Mouse (Mus musculus) spleen, postnatal 36 days (tissue): Measurements from ENCODE around the gene Ryr1.

Source experiments
- DNase-seq, 2 experiments: peaks; one replicate each; pipeline ENCODE4 v3.0.0; 2022; ENCODE audit warnings: low spot score in 2 of 2, mixed read lengths in 1 of 2

Gene Ryr1

DNA sequence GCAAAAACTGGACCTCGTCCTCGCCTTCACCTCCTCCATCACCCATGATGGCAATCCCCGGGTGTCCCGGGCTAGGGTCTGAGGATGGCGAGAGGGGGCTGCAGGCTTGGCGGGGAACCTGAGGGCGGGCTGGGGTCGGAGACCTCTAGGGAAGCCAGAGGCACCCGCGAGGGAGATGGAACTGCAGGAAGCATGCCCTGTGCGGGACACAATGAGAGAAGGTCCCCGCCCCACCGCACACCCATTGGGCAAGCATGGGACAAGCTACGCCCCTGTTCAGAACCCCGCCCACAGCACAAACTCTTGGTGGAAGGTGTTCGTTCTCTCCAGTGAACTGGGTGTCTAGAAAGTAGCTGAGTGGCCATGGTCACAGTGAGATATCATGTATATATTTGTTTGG, at the start of gene Ryr1:
Gene Ryr1 (minus strand): TSS at position 210 of the 400 bp plus-strand sequence.
- peak; percentile 35 to 46 for DNase-seq

DNA sequence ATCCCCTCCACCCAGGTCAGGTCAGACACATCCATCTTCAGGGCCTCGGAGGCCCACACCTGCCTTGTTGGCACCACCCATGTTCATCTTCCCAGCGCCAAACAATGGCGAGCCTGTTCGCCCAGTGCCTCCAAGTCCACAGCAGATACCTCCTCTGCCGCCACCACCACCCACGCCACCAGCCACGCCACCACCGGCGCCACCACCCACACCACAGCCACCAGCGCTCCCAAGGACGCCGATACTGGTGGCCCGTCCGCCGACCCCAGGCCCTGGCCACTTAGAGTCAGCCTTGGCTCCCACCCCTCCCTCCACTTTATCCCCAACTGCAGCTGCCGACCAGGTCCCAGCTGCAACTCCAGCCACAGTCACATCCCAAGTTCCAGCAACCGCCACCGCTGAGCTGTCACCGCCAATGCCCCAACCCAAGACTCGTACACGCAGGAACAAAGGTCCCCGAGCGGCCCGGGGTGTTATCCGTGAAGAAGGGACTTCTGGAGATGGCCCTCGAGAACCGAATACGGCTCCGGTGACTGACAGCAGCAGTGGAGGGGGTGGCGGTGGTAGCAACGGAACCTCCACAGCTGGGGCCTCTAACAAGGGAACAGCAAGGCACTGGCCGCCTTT, 47.5 kb upstream of the Ryr1 start:
- no peak for DNase-seq

DNA sequence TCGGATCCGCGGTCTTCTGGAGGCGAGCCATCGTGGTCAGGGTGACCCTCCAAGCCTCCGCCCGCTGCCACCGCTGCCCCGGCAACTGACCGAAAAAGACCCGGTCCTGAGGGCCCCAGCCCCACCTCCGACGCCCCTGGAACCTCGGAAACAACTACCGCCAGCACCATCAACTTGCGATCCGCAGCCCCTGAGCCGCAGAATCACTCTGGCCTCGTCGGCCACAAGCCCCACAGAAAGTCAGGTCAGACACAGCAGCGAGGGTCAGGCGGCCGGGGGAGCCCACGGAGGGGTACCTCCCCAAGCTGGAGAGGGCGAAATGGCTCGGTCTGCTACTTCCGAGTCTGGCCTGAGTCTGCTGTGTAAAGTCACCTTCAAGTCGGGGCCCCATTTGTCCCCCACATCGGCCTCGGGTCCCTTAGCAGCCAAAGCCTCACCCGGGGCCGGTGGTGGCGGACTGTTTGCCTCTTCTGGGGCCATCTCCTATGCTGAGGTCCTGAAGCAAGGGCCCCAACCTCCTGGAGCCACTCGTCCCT, 46.7 kb upstream of the Ryr1 start:
- no peak for DNase-seq

DNA sequence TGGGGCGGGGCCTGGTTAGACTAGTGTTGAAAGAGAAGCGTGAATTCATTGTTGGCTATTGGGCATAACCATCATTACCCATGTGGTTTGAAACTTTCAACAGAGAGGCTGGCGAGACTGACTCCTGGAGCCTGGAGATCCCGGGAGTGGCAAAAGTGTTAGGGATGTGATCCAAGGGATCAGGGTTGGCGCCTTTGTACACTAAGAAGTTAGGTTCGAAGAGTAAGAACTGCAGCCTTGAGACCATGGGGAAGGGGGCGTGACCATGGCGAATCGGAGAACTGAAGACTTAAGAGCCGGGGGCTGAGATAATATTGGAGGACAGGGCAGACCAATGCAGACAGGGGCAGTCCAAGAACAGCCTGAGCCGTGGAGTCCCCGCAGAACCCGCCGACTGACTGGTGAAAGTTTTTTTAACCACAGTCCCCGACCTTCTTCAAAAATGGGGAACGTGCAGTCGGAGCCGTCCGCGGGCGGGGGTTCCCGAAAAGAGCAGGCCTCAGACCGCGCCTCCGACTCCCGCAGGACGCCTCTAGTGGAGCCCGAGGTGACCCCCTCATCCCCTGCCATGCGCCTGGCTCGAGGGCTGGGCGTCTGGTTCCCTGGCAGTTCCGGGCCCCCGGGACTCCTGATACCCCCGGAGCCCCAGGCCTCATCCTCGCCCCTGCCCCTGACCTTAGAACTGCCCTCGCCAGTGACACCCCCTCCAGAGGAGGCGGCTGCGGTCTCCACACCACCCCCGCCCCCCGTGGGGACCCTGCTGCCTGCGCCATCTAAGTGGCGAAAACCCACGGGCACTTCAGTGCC, 46.0 kb upstream of the Ryr1 start:
- DNase-seq = peak; percentile 32 to 35

DNA sequence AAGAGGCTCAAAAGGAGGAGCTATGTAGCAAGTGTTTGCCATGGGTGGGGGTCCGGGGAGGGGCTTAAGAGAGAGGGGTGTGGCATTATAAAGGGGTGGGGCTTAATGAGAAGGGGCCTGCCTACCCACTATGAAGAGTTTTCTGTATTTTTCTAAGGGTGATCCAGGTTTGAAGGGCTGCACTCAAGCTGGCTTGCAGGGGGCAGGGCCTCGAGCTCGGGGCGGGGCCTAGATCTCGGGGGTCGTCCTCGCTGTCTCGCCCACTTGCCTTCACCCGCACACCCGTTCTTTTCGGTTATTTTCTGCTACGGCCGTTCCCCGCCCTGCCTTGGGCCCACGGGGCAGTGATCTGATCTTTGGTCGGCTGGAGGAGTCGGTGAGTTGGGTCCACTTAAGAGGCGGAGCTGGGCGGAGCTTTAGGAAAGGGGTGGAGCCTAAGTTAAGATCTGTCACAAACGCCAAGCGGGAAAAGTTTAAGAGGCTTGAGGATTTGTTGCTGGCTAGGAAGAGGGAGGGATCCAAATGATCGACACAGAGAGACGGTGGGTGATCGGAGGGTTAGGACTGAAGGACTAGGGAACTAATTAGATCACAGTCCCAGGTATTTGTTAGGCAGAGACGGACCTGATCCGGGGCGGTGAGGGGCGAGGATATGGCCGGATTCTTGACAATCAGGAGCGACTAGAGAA, 45.2 kb upstream of the Ryr1 start, which contains the start of the genes Ggn and Spred3:
Gene Ggn (plus strand): TSS at position 145 of the 689 bp plus-strand sequence.
Gene Spred3 (minus strand): TSS at position 346 of the 689 bp plus-strand sequence.
- peak; percentile 41 to 58 for DNase-seq

DNA sequence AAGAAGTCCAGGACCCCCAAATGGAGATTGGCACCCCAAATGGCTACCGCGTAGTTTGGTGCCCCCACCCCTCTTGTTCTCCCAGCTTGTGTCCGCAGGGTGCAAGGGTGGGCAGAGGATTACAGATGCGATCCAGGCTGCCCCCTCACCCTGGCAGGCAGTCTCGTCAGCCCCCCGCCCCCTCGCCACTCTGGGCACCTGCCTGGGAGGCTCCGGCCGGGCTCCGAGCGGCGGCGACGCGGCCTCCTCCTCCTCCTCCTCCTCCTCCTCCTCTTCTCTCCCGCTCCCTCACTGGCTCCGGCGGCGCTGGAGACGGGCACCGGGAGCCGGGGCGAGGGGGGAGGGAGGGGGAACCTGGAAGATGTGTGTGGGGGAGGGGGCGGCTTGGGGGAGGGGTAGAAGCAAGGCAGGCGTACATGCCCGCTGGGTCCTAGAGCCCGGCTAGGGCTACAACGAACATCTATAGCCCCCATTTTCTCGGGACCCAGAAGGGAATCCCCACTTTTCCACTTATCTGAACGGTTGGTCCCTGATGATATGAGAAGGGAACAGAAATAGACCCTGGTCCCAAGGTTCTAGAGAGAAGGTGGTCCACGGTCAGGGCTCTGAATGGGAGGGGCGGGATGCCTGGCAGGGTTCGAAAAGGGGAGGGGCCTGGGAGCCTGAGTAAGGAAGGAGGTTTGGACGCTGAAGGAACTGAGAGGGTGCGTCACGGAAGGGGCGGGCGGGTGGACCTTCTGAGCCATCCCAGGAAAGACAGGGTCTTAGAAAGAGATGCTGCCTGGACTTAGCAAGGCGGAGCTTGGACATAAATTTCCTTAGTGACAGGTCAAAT, 44.5 kb upstream of the Ryr1 start:
- peak; percentile 28 to 41 for DNase-seq

DNA sequence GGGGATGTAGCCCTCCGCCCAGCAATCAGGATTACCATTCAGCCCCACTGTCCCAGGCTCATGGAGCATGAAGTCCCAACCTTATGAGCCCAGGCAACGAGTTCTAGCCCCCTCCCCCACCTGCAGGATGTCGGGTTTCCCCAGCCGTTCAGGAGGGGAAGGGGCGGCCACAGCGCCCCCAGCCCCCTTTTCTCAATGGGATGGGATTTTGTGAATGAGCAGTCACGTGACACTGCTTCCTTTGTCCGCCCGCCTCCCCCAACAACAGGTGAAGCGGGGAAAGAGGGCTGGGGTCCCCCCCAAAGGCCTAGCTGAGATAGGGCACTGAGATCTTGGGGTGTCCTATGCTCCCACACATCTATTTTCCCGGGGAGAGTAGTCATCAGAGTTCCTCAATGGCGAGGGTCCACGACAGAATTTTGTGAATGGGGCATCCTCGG, 43.8 kb upstream of the Ryr1 start:
- DNase-seq = no peak

DNA sequence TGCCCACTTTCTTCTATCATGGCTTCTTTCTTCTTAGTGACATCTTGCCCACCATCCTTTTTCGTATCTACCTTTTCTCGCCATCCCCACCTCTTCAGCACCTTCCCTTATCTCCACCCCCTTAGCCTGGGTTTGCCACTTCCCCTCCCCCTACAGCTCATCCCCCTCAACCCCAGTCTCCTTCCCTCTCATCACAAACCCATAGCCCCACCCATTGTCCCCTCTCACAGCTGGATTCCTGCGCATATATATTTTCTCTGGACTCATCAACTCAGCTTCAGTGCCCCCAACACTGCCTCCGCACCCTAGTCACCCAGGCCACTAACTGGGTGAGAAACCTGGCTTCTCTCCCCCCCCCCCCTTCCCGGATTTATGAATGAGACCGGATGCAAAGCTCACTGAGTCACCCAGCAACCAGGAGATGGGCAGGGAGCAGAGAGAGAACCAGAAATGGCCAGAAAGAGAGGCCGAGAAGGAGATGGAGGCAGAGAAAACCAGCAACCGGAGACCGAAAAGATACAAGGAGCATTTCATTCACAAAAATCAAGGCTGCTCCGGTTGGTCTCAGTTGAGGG, 43.2 kb upstream of the Ryr1 start:
- no peak for DNase-seq

DNA sequence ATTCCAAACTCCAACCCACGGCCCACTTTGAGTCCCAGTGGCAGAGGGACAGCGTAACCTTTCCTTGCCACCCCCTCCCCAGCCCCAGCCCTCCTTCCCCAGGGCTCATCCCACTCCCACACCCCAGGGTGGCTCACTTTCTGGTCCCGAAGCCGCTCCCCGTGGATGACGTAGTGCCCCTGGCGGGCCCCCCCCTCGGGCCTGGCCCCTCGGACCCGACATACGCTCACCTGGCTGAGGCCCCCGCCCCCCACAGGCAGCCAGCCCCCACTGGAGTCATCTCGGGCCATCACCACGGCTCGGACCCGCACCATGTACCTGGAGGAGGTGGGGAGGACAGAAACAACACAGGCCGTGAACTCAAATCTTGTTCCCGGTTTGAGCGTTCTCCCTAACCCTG, 42.7 kb upstream of the Ryr1 start:
- no peak for DNase-seq

DNA sequence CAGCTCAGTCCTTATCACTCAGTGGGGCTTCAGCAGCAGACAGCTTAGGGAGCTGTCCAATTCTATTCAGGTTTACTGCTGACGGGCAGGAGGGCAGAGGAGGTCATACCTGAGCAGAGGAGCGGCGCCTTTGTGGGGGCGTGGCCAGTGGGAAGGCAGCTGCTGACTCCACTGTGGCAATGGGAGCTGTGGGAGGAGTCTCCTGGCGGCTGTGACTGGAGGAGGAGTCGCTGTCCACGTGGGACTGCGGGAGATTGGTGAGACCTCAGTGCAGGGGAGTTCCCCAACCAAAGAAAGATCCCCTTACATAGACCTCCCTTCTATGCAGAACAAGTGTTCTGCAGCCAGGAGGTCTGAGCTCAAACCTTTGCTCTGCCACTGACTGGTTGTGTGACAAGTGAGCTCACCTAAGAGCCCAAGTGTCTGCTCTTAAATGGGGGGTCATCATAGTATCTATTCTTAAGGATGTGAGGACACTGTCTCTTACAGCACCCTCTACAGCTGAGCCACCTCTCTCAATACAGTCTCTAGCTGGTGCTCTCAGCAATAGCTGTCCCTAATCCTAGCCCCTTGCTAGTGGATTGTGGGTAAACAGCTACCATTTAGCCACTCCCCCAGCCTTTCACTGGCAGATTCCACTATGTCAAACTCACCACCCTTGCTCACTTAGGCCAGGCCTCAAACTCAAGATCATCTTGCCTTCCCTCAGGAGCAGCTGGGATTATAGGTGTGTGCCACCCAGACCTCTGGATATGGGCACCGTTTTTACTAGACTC, 38.0 kb upstream of the Ryr1 start:
- peak; percentile 26 to 42 for DNase-seq

DNA sequence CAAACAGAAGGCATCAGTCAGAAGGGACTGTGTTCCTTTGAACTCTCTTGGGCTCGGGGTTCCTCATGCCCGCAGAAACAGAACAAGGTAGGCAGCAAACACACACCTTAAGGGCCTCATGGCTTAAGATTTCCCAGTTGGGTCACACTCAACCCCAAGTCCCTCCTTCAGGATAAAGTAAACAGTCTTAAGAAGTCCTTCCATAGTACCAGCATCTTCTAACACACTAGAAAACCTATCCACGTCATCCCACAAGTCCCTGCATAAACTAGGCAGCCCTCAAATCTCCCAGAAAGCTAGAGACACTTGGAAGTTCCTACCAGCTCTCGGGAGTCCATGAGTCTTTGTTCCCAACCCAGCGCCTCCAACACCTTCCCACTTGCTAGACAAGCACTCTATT, 37.3 kb upstream of the Ryr1 start:
- no peak for DNase-seq

DNA sequence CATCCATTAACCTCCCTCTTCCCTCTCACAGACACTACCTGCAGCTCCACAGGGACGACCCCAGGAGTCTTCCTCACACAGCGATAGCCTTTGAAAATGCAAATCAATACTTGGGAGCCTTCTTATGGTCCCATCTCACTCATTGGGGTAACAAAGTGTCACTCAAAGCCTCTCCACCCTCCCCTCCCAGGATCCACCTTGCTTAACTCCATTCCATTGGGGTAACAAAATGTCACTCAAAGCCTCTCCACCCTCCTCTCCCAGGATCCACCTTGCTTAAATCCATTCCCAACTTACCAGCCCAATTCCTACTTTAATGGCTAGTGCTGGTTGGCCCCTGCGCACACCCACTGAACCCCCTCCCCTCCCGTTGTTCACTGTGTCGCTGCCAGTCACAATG, 33.3 kb upstream of the Ryr1 start:
- DNase-seq = no peak

DNA sequence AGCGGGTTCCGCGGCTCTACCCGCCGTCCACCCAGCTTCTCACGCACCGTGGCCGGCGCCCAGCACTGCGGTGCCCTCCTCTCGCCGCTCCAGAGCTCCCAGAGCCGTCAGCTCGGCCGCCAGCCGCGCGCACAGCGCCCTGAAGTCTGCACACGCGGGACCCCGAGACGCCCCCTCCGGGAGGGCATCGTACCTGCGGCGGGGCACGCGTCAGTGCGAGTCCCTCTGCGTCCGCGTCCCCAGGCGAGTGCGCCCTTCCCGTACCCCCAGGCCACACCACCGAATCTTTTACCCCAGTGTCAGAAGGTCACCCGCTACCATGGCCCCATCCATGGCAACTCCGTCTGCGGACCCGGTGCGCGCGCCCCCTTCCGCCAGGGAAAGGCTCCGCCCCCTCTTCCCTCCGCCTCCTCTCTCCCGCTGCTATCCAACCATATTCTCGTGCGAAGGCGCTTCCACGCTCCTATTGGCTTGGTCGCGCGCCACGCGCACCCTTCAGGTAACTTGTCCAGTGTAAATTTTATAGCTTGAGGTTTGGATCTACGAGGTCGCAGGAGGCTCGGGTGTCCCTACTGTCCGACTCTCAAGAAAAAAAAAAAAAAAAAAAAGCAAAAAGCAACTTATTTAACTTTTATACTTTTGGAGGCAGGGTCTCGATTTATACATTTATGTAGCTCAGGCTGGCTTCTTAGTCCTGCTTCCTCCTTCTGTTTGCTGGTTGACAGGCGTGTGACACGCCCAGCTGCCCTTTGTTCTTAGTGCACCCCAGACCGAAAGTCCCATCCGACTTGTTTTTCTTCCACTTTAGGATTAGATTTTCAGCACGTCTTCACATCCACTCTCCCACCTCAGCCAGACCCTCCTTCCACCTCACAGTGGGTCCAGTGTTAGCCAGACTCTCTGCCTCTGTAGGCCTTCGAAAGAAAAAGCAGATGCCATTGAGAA, 31.1 kb upstream of the Ryr1 start, which contains the start of gene Fam98c:
Gene Fam98c (minus strand): TSS at position 397 of the 945 bp plus-strand sequence.
- peak; percentile 68 to 69 for DNase-seq

DNA sequence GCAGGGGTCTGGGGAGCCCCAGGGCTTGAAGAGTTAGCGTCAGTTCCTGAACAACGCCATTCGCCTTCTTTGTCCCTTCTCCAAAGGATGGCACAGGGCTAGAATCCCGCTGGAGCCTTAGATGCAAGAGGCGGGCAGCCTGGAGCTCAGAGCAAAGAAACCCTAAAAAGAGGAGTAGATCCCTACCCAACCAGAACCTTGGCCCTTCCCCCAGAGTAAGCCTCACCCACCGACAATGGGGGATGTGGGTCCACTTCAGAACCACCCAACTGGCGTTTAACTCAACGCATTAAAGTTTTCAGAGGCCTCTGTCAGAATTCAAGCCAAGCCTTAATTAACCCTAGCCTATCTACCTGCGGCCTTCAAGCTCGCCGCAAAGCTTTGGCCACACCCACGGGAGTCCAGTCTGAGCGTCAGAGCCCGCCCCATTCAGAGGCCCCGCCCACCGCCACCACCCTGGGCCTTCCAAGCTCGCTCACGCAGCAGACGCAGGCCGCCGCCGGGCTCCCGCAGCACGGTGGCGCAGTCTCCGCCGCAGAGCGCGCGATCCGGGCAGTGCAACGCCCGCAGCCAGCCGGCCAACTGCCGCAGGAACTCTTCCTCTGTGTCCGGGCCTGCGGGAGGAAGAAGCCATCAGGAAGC, 30.3 kb upstream of the Ryr1 start:
- peak; percentile 86 to 88 for DNase-seq

DNA sequence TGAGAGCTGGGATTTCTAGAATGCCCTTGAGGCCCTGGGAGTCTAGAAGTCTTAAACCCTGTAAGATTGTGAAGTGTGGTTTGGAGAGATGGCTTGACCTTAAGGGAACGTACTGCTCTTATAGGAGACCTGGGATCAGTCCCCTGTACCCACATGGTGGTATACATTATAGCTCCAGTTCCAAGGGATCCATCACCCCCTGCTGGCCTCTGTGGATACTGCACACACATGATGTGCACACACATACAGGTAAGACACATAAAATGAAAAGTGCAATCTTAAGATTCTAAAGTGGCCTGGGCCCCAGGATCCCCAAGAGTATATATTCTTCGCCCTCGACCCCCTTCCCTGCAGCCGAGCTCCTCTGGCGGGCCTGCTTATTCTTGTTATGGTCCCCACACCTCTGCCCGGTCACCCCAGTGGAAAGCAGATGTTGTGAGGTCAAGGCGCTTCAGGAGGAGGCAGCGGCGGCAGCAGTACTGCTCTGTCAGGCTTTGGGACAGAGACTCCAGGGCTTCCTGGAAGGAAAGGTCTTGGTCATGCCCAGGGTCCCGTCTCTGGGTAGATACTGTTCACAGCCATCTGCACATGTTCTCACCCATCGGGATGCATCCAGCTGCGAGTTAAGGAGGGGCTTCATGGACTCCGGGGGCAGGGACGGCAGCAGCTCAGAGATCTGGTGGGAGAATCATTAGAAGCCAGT, 29.2 kb upstream of the Ryr1 start:
- no peak for DNase-seq

DNA sequence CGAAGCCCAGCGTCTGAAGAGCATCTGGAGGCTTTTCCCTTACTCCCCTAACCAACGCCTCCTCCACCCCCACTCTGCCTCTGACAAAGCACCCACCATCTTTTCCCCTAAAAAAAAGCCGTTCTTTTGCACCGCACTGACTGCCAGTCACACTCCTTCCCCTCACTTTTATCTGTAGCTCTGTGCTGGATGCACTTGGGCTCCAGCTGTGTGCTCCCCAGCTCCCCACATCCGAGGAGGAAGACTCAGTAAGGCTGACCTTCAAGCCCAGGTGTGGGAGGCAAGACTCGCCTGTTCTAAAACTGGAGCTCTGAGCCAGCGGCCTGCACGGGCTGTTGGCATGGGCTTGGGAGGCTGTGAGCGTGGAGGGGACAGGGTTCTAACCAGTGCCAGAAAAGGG, 26.5 kb upstream of the Ryr1 start:
- no peak for DNase-seq

DNA sequence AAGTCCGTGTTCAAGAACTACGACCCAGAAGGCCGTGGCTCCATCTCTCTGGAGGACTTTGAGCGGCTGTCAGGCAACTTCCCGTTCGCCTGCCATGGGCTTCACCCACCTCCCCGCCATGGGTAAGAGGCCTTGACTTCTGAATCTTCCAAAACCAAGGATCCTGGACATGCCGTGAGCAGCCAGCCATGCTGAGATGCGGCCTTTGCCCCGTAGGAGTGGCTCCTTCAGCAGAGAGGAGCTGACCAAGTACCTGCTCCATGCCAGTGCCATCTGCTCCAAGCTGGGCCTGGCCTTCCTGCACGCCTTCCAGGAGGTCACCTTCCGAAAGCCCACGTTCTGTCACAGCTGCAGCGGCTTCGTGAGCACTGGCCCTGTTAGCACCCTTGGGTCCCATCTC, 23.8 kb upstream of the Ryr1 start:
- no peak for DNase-seq
